Mouse (Mus musculus) lung, postnatal 14 days (tissue): Measurements from ENCODE around the gene Cyp26c1.
A peak's percentile ranks its signal among the peaks of the same experiment; 100 is the strongest.

Experiments
- DNase-seq: peaks from one replicate; pipeline ENCODE4 v3.0.0; 2021

Cyp26c1 gene

GRCm38 (mm10) chr19:37685281-37685680 is at the start of gene Cyp26c1:
Gene Cyp26c1, plus strand, starts transcription at chr19:37685581.
- no peak for DNase-seq

DNA sequence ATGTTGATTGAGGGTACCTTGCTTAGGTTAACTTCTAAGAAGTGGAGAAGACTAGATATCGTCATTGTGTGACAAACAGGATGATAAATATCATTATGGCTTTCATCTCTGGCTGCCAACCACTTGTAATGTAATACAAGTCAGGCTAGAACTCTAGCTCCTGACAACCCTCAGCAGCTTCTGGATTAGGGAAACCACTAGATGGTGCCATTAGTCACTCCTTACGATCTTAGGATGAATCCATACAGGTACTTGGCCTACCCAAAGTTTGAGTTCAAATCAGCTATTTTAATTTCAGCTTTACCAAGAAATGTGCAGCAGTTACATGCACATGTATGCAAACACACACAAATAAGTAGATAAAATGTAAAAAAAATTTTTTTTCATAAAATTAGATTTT is 37.4 kb upstream of the Cyp26c1 start:
- no peak for DNase-seq

GRCm38 (mm10) chr19:37650526-37650925 is 34.9 kb upstream of the Cyp26c1 start:
- DNase-seq, result no peak

GRCm38 (mm10) chr19:37654012-37654411 is 31.4 kb upstream of the Cyp26c1 start:
- DNase-seq, result no peak

DNA sequence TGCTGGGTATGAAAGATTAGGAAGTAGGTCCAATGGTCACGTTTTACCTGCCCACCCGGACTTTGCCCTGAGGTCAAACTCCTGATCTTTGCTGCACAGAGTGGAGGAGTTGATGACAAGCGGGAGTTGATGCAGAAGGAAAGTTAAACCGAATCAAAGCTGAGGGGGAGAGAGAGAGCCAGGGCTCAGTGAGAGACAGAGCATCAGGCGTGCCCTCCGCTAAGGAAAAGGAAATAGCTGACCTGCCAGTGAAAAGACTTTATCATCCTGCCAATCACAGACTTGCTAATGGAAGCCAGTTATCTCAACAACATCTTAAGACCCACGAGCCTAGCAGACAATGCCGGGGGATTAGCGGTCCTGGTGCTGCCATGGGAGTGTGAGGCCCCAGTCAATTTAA is 28.9 kb upstream of the Cyp26c1 start:
- DNase-seq, result no peak

DNA sequence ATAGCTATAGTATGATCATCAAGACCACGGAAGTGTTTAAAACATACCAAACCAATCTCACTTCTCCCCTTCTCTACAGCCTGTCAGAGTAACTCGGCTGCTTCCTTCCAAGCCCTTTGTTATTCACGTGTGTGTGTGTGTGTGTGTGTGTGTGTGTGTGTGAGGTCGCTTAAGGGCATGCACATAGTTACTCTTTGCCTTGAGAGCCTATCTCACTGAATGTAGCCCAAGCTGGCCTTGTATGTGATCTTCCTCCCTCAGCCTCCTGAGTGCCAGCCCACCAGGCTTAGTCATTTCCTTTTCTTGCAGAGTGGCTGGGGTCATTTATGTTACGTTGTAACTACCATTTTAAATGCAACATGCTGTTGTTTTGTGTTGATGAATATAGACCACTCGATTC is 20.1 kb upstream of the Cyp26c1 start:
- DNase-seq, result no peak

GRCm38 (mm10) chr19:37667855-37668594 is 17.4 kb upstream of the Cyp26c1 start:
- DNase-seq, result no peak

GRCm38 (mm10) chr19:37668657-37669056 is 16.7 kb upstream of the Cyp26c1 start:
- DNase-seq, result no peak

GRCm38 (mm10) chr19:37669486-37669885 is 15.9 kb upstream of the Cyp26c1 start:
- no peak for DNase-seq

GRCm38 (mm10) chr19:37673393-37673792 is 12.0 kb upstream of the Cyp26c1 start:
- no peak for DNase-seq

GRCm38 (mm10) chr19:37686347-37686746 is 966 bp downstream of the Cyp26c1 start:
- DNase-seq, result no peak

DNA sequence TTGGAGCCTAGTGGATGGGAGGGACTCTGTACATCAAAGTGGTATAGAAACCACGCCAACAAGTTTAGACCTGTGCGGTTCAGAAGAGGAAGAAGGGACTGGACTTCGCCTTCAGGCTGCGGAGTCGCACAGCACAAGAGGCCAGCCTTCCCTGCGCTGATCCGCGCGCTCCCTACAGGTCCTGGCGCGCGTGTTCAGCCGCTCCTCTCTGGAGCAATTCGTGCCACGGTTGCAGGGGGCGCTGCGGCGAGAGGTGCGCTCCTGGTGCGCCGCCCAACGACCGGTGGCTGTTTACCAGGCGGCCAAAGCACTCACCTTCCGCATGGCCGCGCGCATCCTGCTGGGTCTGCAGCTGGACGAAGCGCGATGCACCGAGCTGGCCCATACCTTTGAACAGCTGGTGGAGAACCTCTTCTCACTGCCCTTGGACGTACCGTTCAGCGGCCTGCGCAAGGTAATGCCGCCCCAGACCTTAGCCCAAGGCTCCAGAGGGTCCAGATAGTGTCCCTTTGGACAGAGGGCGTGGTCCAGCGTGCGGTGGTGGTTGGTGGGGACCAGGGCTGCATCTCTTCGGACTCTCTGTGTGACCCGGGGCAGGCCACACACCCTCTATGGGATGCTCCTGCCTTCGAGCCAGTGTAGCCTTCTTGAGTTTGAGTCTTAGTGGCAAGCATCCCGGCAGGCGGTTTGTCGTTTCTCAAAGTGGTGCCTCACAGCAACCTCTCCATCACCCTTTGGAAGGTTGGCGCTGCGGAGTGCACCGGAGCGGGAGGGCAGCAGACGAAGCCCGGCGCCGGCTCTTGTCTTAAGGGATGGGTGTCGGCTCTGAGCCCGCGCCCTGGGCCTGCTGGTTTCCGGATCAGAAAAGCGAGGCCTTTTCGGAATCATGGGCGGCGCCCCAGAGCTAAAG is 1.8 kb downstream of the Cyp26c1 start:
- DNase-seq, result peak; percentile 15

GRCm38 (mm10) chr19:37689478-37689877 is 4.1 kb downstream of the Cyp26c1 start:
- DNase-seq, result no peak

DNA sequence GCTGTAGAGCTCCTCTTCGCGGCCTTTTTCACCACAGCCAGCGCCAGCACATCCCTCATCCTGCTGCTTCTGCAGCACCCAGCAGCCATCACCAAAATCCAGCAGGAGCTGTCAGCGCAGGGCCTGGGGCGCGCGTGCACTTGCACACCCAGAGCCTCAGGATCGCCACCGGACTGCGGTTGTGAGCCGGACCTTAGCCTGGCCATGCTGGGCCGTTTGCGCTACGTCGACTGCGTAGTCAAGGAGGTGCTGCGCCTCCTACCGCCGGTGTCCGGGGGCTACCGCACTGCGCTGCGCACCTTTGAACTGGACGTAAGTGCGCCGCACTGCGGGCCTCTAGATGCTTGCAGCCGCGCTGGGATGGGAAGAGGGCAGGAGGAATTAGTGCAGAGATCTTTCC is 5.3 kb downstream of the Cyp26c1 start:
- peak; percentile 10 for DNase-seq

GRCm38 (mm10) chr19:37692879-37693278 is 7.5 kb downstream of the Cyp26c1 start:
- no peak for DNase-seq

DNA sequence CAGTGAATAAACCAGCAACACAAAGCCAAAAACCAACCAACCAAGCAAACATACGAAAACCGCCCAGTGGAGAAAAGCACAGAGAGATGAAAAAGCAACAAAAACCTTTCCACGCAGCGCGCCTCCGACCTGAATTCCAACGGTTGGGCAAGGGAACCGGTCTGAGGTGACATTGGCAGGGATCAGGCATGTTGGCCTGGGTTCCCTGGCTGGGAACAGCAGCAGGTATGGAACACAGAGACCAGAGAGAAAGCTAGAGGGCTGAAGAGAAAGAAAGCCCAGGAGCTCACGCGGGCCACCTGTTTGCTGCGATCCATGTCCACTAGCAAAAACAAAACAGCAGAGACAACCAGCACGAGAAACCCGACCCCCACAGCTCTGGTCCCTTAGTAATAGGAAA is 9.8 kb downstream of the Cyp26c1 start:
- no peak for DNase-seq

DNA sequence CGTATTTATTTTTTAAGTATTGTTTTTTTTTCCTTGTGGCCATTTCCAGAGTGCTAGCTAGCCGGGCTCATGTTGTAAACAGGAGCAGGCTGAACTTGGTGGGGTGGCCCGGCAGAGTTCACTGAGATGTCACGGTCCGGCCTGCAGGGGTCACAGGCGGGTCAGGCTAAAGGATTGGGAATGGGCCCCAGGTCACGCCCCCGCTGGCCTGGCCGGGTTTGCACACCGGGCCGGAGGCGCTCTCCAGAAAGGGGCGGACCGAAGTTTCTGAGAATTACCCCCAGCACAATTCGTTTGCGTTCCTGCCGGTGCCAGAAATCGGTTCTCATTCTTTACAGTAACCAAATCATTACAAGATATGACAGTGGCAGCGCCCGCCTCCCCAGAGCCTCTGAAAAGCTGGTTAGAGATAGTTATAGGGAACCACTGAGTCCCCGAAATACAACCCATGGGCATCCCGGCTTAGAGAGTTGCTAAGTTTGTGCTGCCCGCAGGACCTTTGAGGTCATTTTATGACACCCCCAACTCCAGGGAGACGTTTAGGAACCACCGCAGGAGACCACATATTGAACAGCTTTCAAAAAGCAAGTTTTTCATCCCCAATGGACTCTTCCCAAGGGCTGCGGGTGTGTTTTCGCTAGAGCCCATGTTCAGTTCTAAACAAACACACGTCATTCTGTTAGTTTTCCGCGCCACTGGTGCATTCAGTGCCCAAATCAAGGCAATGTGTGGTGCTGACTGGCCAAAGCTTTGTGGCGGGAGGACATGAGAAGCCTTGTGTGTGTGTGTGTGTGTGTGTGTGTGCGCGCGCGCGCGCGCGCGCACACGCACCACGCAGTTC is 10.6 kb downstream of the Cyp26c1 start:
- DNase-seq, result no peak

- DNase-seq, result no peak
These were observed 11.4 kb downstream of the Cyp26c1 start for GRCm38 (mm10) chr19:37696603-37697334.

DNA sequence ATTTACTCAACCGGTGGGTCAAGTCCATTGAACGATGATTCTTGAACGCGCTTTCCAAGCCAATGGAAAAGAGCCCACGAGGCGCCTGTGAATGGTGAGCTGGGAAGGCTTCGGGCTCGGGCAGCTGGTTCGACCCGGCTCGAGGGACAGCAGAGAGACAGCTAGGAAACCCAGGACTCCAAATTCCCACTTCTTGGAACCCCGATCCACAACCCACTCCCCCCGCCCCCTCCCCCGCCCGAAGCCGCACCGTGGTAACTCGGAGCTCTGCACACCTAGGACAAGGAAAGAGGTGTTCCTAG is 11.9 kb downstream of the Cyp26c1 start:
- no peak for DNase-seq

DNA sequence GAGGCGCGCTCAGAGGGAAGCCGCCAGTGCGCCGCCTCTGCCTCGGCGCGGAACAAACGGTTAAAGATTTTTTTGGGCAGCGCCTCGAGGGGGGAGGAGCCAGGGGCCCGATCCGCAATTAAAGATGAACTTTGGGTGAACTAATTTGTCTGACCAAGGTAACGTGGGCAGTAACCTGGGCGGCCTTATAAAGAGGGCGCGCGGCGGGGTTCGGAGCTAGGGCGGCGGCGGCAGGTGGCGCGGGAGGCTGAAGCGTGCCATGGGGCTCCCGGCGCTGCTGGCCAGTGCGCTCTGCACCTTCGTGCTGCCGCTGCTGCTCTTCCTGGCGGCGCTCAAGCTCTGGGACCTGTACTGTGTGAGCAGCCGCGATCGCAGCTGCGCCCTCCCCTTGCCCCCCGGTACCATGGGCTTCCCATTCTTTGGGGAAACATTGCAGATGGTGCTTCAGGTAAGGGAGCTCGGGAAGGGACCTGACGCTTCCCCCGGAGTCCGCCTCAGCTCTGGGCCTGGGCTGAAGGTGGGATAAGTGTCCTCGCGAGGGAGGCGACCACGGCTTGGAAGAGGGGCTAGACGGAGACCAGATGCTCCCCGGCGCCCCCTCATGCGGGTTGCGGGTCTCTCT is 12.4 kb downstream of the Cyp26c1 start, which contains the start of gene Cyp26a1:
Cyp26a1 (plus strand) TSS at position 148 of the 622 bp plus-strand sequence.
- DNase-seq, result no peak

DNA sequence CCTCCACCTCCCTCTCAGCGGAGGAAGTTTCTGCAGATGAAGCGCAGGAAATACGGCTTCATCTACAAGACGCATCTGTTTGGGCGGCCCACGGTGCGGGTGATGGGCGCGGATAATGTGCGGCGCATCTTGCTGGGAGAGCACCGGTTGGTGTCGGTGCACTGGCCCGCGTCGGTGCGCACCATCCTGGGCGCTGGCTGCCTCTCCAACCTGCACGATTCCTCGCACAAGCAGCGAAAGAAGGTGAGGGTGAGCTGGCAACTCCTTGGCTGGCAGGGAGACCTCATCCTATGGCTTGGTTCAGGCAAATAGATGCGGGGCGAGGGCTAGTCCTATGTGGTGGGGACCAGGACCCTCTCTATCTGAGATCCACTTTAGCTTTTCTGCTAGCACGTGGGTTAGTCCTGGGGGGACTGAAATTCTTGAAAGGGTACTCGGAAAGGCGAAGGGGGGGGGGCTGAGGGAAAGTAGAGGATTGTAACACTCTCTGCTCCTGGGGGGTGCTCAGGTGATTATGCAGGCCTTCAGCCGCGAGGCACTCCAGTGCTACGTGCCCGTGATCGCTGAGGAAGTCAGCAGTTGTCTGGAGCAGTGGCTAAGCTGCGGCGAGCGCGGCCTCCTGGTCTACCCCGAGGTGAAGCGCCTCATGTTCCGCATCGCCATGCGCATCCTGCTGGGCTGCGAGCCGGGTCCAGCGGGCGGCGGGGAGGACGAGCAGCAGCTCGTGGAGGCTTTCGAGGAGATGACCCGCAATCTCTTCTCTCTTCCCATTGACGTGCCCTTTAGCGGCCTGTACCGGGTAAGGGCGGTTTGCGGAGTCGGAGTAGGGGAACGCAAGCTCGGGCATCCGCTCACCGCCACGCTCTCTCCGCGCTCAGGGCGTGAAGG is 13.1 kb downstream of the Cyp26c1 start:
- DNase-seq, result no peak
